Mouse (Mus musculus) CD4-positive helper T cell, adult 2 months (primary cell): ENCODE results near the gene Amigo1.

Source experiments
- DNase-seq: peaks from one replicate; pipeline ENCODE4 v3.0.0-alpha.2; 2012; ENCODE audit warnings: low read depth, missing footprints, low spot score

Amigo1 gene

DNA sequence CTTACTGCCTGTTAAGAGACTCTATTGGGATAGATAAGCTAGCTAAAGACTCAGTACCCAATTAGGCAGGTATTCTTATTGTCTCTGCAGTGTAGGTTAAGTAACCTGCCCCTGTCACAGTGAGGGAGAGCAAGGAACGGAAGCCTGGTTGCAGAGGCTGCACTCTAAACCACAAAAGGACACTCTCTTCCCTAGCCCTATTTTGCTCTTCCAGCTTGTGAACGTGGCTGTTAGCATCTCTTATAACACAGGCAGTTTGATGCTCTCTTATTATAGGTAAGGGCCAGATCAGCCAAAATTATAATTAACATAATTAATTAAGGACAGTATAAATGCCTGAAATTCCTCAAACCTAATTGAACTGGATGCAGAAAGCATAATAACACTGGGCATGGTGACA lies 5.6 kb upstream of the Amigo1 start:
- no peak for DNase-seq

- DNase-seq = no peak
These were observed 1.4 kb upstream of the Amigo1 start for GRCm38 (mm10) chr3:108184742-108185141.

GRCm38 (mm10) chr3:108185460-108186097 lies 556 bp upstream of the Amigo1 start:
- no peak for DNase-seq

- no peak for DNase-seq
These were observed 1.1 kb downstream of the Amigo1 start for GRCm38 (mm10) chr3:108187111-108187795.

DNA sequence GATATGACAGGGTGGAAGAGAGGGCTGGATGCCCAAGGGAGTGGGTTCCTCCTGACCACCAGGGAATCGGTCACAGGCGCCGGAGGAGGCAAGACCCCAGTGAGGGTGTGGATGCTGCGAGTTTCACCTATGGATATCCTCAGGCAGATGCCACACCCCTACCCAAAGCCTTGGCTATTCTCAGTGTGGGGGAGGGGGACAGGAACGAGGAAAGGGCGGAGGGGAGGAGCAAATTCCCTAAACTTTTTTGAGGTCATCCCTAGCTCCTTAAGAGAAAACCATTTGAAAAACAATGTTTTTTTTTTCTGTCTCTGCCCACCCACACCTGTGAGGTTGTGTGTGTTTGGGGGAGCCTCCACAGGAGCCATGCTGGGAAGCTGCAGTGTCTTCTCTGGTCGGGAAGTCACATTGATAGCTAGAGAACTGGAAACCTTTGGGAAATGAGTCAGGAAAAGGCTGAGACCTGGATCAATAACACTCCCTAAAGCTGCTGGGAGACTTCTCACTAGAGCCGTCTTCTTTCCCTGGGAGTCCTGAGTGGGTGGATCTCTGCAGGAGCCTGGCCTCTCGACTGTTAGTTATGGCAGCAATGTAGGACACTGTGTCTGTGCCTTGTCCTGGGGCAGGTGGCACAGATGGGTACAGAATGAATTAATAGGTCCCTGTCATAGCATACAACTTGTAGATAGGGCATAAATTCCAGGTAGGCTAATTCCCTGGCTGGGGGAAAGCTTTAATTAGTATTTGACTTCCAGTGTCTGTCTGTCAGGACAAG lies 2.8 kb downstream of the Amigo1 start:
- DNase-seq = no peak

DNA sequence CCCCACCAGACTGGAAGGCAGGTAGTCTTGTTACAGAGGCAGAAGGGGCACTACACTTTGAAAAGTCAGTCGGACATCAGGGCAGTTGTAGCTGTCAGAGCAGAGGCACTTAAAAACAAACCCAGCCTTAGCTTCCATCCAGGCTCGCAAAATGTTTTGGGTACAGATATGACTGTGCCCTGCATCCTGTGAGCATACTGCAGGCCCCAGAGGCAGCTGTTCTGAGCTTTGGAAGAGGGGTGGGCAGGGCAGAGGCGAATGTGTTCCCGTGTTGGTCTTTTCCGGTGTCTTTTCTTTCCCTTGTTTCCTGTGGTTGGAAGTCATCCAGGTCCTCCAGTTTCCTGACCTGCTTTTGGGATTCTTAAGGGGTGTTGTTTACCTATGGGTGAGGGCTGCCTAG lies 3.8 kb downstream of the Amigo1 start:
- no peak for DNase-seq

DNA sequence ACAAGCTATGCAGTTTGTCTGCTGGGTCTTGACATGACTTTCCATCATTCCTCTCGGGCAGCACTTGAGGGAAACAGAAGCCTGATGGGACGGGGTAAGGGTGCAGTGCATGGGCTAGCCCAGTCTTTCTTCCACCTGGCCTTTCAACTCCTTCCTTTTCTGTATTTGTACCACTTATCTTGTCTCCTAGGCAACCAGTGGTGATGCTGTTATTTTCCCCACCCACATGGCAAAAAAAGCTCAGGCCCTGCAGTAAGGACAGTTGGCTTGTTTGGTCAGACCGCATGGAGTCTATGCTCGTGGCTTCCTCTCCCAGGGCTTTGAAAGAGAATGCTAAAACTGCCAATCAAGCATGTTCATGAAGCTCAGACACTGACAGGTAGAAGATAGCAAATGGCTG lies 7.6 kb downstream of the Amigo1 start:
- DNase-seq = no peak

DNA sequence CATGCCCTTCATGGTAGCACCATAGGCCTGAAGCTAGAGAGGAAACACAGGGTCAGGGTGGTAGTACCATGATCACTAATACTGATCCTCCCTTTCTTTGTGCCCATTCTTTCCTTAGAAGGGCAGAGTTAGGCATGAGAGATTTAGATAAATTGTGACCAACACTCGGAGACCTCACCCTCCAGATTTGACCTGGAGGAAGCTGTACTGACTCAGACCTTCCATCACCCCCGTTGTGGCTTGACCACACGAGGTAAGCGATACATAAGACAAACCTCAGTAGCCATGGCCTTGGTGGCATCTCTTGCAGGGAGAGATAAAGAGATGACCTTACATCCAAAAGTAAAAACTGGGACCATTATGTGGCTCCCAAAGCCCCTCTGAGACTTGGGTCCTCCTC lies 9.2 kb downstream of the Amigo1 start:
- DNase-seq = no peak

- no peak for DNase-seq
These were observed 9.9 kb downstream of the Amigo1 start for GRCm38 (mm10) chr3:108195941-108196590.

- no peak for DNase-seq
These were observed 10.9 kb downstream of the Amigo1 start for GRCm38 (mm10) chr3:108197066-108197497.

DNA sequence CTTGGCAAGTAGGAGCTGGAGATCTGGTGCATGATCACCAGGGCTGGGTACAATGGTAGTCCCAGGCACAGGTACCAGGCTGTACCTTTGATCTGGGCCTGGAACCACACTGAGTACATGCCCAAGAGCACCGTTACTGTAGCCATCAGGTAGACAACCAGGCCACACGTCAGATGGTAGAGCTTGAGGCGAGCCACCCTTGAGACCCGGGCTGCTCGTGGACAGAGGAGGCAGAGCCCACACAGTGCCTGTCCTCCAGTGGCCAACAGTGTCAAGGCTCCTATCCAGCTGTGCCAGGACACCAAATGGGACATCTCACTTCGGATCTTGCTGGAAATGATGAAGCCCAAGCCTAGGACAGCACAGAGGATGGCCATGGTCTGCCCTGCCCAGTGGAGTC lies 13.1 kb downstream of the Amigo1 start:
- DNase-seq = no peak

DNA sequence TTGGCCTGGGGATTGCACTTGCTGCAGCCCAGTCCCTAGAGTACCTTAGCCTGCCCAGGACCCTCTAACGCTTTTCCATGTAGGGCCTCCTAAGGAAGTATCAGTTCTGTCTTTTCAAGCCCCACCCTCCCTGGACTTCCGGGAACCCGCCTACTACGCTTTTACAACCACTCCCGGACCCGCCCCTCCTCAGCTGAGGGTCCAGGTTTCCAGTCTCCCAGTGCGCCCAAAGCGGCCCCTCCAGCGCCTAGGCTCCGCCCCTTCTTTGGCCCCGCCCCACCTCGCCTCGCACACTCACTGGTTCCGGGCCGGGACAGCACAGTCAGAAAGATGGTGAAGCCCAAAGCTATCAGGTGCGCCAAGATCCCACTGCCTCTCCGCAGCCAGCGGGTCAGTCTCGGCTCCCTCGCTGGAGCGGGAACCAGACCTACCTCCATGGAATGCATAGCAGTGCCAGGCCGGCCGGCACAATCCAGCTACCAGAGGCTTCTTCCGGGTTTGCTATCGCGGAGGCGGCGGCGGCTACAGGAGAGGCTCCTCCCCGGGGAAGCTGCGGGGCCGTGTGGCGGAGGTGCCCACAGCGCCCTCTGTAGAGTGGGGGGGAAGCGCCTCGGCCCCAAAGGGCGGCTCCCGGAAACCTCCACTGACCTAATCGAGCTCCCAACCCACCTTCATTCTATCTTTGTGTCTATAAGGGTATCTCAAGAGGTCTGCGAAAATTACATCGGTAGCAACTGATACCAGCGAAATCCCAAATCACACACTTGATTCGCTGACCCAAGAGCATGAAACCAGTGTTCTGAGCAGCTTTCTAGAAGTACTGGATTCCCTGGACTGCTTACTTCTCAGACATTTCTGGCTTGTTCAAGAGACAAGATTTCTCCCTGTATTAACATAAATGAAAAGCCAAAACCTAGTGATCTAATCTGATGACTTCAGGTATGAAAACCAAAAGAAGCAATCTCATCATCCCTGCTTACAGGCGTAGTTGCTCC lies 14.5 kb downstream of the Amigo1 start, which contains the start of gene Cyb561d1:
TSS of gene Cyb561d1 (minus strand) at position 884 of the 995 bp plus-strand sequence.
- DNase-seq = peak; percentile 91

- DNase-seq = no peak
These were observed 16.4 kb downstream of the Amigo1 start for GRCm38 (mm10) chr3:108202506-108202905.

DNA sequence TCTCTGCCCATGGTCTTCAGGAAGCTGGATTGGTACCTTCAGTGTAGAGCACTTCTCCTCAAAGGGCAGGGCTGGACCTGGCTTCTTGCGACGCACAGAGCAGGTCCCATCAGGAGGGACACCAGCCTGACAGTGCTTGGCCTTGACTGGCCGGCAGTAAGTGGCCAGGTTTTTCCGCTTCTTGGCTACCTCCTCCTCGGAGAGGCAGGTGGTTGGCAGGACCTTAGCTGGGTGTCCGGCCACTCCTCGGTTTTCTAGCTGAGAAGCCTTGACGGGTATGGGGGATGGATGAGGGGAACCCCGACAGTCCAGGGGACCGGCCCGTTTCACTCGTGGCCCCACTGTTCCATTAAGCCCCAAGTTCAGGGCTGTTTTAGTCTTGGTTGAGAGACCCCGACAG lies 17.1 kb downstream of the Amigo1 start:
- DNase-seq = no peak

GRCm38 (mm10) chr3:108203621-108204325 lies 17.6 kb downstream of the Amigo1 start:
- DNase-seq = peak; percentile 71

DNA sequence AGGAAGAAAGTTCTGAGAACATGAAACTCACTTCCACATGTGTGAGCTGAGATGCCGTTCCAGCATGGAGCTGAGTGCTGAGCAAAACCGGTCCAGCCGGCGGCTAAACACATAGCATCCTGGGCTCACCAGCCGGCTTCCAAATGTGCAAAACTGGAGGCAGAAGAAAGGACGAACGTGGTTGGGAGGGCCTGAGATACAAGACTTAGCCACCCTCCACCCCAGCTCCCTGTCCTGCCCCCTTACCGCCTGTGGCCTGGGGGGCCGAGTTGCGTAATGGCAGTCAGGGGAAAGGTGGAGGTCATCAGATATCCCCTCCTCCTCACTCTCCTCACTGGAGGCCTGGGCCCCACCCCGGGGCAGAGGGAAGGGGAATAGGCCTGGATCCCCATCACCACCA lies 18.3 kb downstream of the Amigo1 start:
- no peak for DNase-seq

- DNase-seq = no peak
These were observed 19.5 kb downstream of the Amigo1 start for GRCm38 (mm10) chr3:108205601-108206000.

DNA sequence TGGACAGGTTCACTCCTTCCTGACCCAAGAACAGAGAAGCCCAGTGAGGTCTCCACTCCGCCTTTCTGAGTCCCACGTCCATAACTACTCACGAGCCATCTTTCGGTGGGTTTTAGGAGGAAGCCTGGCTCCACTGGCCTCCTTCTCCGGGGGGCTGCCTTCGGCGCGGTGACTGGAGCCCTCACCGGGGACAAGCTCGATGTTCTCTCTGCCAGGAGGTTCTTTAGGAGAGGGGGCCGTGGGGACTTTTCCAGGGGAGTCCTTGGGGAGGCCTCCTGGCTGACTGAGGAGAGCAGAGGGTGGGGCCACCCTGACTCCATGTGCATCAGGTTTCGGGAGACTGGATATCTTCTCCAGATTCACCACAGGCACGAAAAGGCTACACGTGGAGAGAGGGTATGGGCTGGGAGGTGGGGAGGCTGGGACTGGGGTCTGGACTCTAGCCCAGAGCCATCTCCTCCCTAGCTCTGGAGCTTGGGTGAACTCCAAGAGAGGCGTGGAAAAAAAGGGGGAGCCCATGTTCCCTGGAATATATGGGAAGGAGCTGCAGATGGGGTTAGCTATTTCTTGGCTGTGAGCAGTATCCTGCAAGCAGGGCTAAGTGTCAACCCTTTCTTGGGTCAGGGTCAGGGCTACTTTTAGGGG lies 20.7 kb downstream of the Amigo1 start:
- DNase-seq = no peak

DNA sequence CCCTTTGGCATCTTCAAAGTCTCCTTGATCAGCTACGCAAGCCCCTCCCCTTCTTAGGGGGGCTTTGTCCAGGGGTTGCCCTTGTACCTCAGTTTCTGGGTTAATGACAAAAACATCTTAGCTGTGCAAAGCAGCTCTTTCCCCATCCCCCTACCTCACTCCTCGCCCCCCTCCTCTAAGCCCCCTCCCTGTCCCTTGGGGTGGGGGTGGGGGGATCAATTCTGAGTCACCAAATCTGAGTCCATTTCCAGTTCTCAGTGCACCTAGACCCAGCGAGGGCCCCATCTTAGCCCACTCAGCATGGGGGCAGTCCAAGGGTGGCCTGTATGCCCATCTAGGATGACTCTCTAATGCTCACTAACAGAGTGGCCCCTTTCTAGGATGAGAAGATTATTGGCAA lies 22.9 kb downstream of the Amigo1 start:
- DNase-seq = no peak

DNA sequence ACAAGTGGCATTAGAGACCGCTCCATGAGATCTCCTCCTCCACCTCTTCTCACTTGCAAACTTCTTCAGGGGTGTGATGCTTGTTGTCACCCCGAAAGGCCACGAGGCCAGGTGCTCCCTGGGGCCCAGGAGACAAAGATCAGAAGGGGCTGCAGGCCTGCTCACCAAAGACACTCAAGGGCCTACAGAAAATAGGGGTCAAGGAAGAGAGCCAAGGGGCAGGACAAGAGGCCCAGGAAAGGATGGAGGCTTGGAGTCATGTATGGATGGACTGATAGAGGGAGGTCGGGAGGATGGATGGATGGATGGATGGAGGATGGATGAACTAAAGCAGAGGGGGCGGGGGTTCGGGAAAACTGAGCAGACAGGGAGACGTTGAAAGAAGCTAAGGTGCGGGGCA lies 23.4 kb downstream of the Amigo1 start:
- DNase-seq = no peak
